Comparison of ENCODE assay signal across 29 mouse cellular contexts in the genomic region with DNA sequence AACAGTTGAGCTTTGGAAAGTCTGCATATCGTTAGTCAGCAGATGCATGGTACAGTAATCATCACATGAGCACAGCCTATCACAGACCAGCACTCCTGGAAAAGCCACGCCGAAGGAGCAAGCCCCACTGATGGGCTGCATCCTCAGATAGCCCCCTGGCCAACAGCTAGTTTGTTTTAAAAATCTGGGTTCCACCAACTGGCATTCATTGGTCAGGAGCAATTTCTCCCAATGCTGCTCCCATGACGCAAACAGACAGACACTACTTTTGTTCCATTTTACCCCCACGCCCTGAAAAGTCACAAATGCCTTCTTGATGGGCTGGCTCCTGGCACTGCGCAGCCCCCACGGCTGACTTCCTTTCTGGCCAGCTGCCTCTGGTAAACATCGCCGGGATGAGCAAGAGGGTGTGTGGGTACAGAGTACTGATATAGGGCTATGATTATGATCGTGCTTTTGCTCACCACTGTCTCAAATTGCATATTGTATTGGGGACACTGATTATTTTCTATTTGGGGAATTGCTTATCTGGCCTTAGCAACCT.
DNase-seq lines count a peak whose midpoint lies in the region; TF ChIP-seq lines count a peak whose summit lies in the region.
"Had no signal": no experiment of that assay in that cellular context is flagged by ENCODE, and none has a peak within 500 bp of the region (broad histone marks: within the 10 kb centered on the region; RNA-seq: fewer than 3 reads in every experiment).

No protein-coding gene starts in this region.

- H3K27ac ChIP-seq in kidney, adult 2 months (ENCODE audit: insufficient read depth, low read depth, low read length) = no peak overlapping the region
- H3K27ac ChIP-seq: embryonic facial prominence, embryonic 13.5 days; heart, embryonic 15.5 days; hindbrain, embryonic 12.5 days; hindbrain, postnatal 0 days; intestine, embryonic 15.5 days; kidney, postnatal 0 days; limb, embryonic 12.5 days; liver, embryonic 12.5 days; neural tube, embryonic 12.5 days; stomach, embryonic 15.5 days had no signal

- no peaks in the 10 kb centered on the region for H3K36me3 ChIP-seq in kidney, adult 2 months (ENCODE audit: control insufficient read depth, insufficient read depth, low read length)
- H3K36me3 ChIP-seq: embryonic facial prominence, embryonic 13.5 days; heart, embryonic 15.5 days; hindbrain, embryonic 12.5 days; intestine, embryonic 15.5 days; limb, embryonic 12.5 days; liver, embryonic 12.5 days; neural tube, embryonic 12.5 days; stomach, embryonic 15.5 days had no signal

- H3K4me1 ChIP-seq in kidney, adult 2 months (ENCODE audit: control insufficient read depth, insufficient read depth, low read length) = no peaks in the 10 kb centered on the region
- H3K4me1 ChIP-seq: heart, embryonic 15.5 days; hindbrain, embryonic 12.5 days; intestine, embryonic 15.5 days; limb, embryonic 12.5 days; liver, embryonic 12.5 days; neural tube, embryonic 12.5 days; stomach, embryonic 15.5 days had no signal

- TF ChIP-seq POLR2A in kidney, adult 2 months (IDR thresholded peaks at IDR 0.05; ENCODE audit: low read depth, low read length) = no peak

- no peaks in the 10 kb centered on the region for H3K27me3 ChIP-seq in kidney, adult 2 months (replicated peaks; ENCODE audit: control insufficient read depth, insufficient read depth, low read length)
- H3K27me3 ChIP-seq: CH12.LX; embryonic facial prominence, embryonic 13.5 days; hindbrain, embryonic 12.5 days; intestine, embryonic 15.5 days; liver, embryonic 12.5 days; neural tube, embryonic 12.5 days; stomach, embryonic 15.5 days had no signal

- H3K4me3 ChIP-seq in kidney, adult 2 months (ENCODE audit: insufficient read depth, low read depth, low read length) = no peak overlapping the region
- H3K4me3 ChIP-seq: embryonic facial prominence, embryonic 13.5 days; heart, embryonic 15.5 days; hindbrain, embryonic 12.5 days; intestine, embryonic 15.5 days; limb, embryonic 12.5 days; liver, embryonic 12.5 days; neural tube, embryonic 12.5 days; stomach, embryonic 15.5 days had no signal

- peak; percentile 6 for DNase-seq in layer of hippocampus, adult 11-12 months (ENCODE audit: low spot score)
- DNase-seq in layer of hippocampus, adult 9-10 months (ENCODE audit: low spot score) = no peak
- DNase-seq in ovary, postnatal 36 days (ENCODE audit: low spot score) = peak; percentile 17
- no peak for DNase-seq in ovary, postnatal 14 days (ENCODE audit: low spot score)
- DNase-seq in layer of hippocampus, postnatal 36 days = peak; percentile 17 to 19
- no peak for DNase-seq in frontal cortex, postnatal 10 days (ENCODE audit: low spot score in 2 of 2)
- no peak for DNase-seq in right cerebral cortex, postnatal 25 days
- DNase-seq in kidney, adult 2 months = no peak
- DNase-seq: adrenal gland, adult 8-10 months; B cell, adult 2 months; cerebellum, adult 9-10 months; gastrocnemius, postnatal 10 days; kidney, adult 8-10 months; liver, postnatal 0 days; lung, postnatal 36 days; right cerebral cortex, adult 18-20 months; thymus, adult 18-20 months; thymus, postnatal 25 days had no signal

- TF ChIP-seq CTCF in kidney, adult 2 months (conservative IDR thresholded peaks at IDR 0.05; ENCODE audit: insufficient read depth, insufficient read length, low read depth, low read length) = no peak

- 74% methylated on average over 10 of the region's 10 CpGs for WGBS in kidney, adult 2 months

Comparison
In these comparisons a context has a peak if more than half of its experiments do, and no peak if none do; other contexts are left out.
1. DNase-seq: peak in layer of hippocampus, adult 11-12 months (single experiment), ovary, postnatal 36 days (single experiment) and layer of hippocampus, postnatal 36 days (2 of 2); none in layer of hippocampus, adult 9-10 months (single experiment), ovary, postnatal 14 days (single experiment), frontal cortex, postnatal 10 days (0 of 2), right cerebral cortex, postnatal 25 days (single experiment) and kidney, adult 2 months (single experiment).